Mouse (Mus musculus): Measurements from ENCODE around the gene Mcm5. TPM values are rescaled to one million over a fixed set of nuclear protein-coding genes. Genes with fewer than 3 reads are reported as not detected.

The Mcm5 gene
- total RNA-seq (2014; rRNA removed) (2.8 and 8.3 TPM in 2 replicates), polyA plus RNA-seq (2012; rRNA removed) (2.0 and 2.2 TPM in 2 replicates)

DNA sequence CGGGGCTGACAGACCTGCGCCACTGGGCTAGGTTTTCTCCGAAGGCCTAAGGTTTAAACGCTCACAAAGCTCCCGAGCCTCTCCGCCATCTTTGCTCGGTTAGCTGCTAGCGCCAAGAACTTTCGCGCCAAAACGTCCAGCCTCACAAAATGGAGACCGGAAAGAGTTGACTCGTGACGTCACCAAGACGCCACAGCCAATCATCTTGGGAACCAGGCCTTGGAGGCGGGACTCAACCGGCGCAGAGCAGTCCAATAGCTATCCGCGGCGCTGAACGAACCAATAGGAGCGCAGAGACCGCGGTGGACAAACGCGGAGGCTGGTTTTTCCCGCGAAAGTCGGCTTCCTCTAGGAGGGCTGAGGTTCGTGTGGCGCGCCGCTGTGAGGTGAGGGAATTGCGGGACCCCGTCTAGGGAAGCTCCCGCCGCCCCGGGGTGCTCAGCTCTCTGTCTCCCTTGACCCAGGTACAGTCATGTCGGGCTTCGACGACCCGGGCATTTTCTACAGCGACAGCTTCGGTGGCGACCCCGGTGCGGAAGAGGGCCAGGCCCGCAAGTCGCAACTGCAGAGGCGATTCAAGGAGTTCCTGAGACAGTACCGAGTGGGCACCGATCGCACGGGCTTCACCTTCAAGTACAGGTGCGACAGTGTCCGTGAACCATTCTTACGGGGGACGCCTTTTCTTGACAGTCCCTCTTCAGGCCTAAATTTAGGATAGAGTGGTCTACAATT, at the start of gene Mcm5:
Gene Mcm5 (plus strand): TSS at position 334 of the 732 bp plus-strand sequence.
- H3K27me3 ChIP-seq (ENCODE audit: control insufficient read depth, insufficient read depth, low read length): no peaks in the 10 kb centered on the region
- H3K36me3 ChIP-seq (ENCODE audit: control insufficient read depth, insufficient read depth, low read length): no peaks in the 10 kb centered on the region
- H3K79me2 ChIP-seq (ENCODE audit: control insufficient read depth, insufficient read depth, low read length): no peaks in the 10 kb centered on the region
- H3K9ac ChIP-seq (ENCODE audit: low read depth, low read length): peak within 1 kb of the TSS; percentile 77
- peak within 1 kb of the TSS; percentile 40 for H3K27ac ChIP-seq (replicated peaks; ENCODE audit: insufficient read depth, low read depth, low read length)
- H3K4me3 ChIP-seq (ENCODE audit: insufficient read depth, low read depth, low read length): peak within 1 kb of the TSS; percentile 63
- peaks cover 11% of the 10 kb centered on the region for H3K4me1 ChIP-seq (ENCODE audit: control insufficient read depth, insufficient read depth, low read length)
- peak; percentile 93 for DNase-seq (ENCODE audit: extremely low read depth, low read depth, low spot score)
- TF ChIP-seq POLR2A (IDR thresholded peaks at IDR 0.05; ENCODE audit: extremely low read depth, insufficient read depth, low read length) (no peak), CTCF (IDR thresholded peaks at IDR 0.05; ENCODE audit: low read depth, low read length) (no peak)
- WGBS: under 1% methylated on average over 59 of the region's 59 CpGs

DNA sequence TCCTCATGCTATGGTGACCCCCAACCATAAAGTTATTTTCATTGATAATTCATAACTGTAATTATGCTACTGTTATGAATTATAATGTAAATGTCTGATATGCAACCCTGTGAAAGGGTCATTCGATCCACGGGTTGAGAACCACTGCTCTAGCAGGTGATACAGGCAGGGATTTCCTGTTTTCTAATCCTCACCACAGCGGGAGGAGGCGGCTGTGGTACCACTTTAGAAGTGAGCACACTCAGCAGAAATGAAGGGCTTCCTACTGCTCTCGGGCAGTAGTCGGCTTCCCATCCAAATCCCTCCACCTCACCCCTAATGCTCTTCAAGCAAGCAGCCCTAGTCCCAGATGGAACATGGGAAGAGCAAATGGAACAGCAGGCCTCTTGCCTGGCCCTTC, 49.3 kb upstream of the Mcm5 start:
- H3K27ac ChIP-seq (replicated peaks; ENCODE audit: insufficient read depth, low read depth, low read length): no peak overlapping the region
- H3K27me3 ChIP-seq (ENCODE audit: control insufficient read depth, insufficient read depth, low read length): no peaks in the 10 kb centered on the region
- WGBS: 79% methylated on average over 6 of the region's 6 CpGs
- no peak for DNase-seq (ENCODE audit: extremely low read depth, low read depth, low spot score)
- TF ChIP-seq CTCF (IDR thresholded peaks at IDR 0.05; ENCODE audit: low read depth, low read length) (no peak), POLR2A (IDR thresholded peaks at IDR 0.05; ENCODE audit: extremely low read depth, insufficient read depth, low read length) (no peak)
- H3K79me2 ChIP-seq (ENCODE audit: control insufficient read depth, insufficient read depth, low read length): no peaks in the 10 kb centered on the region
- H3K36me3 ChIP-seq (ENCODE audit: control insufficient read depth, insufficient read depth, low read length): peaks cover 17% of the 10 kb centered on the region
- H3K4me3 ChIP-seq (ENCODE audit: insufficient read depth, low read depth, low read length): no peak overlapping the region
- H3K9ac ChIP-seq (ENCODE audit: low read depth, low read length): no peak overlapping the region
- H3K4me1 ChIP-seq (ENCODE audit: control insufficient read depth, insufficient read depth, low read length): no peaks in the 10 kb centered on the region

DNA sequence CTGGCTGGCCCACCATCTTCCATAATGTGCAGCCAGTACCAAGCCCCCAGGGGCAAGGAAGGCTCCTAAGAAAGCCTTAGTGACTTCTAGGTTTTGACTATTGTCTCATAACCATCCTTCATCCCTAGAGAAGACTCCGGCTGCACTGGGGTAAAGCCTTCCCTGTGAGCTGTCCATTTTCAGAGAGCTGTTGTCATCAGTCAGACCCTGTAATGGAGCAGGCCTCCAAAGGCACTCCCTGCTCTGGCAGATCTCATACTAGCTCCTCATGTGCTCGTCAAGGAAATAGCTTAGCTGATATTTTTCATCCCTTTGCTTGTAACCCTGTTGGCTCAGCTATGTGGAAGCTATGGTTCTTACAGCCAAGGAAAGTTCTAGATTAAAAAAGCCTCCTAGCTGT, 48.6 kb upstream of the Mcm5 start:
- no peak for DNase-seq (ENCODE audit: extremely low read depth, low read depth, low spot score)
- Histone ChIP-seq H3K36me3 (ENCODE audit: control insufficient read depth, insufficient read depth, low read length) (peaks cover 19% of the 10 kb centered on the region), H3K4me3 (ENCODE audit: insufficient read depth, low read depth, low read length) (no peak overlapping the region), H3K79me2 (ENCODE audit: control insufficient read depth, insufficient read depth, low read length) (no peaks in the 10 kb centered on the region), H3K27me3 (ENCODE audit: control insufficient read depth, insufficient read depth, low read length) (no peaks in the 10 kb centered on the region), H3K9ac (ENCODE audit: low read depth, low read length) (no peak overlapping the region), H3K4me1 (ENCODE audit: control insufficient read depth, insufficient read depth, low read length) (no peaks in the 10 kb centered on the region), H3K27ac (replicated peaks; ENCODE audit: insufficient read depth, low read depth, low read length) (no peak overlapping the region)
- 91% methylated on average over 2 of the region's 2 CpGs for WGBS
- TF ChIP-seq POLR2A (IDR thresholded peaks at IDR 0.05; ENCODE audit: extremely low read depth, insufficient read depth, low read length) (no peak), CTCF (IDR thresholded peaks at IDR 0.05; ENCODE audit: low read depth, low read length) (no peak)

DNA sequence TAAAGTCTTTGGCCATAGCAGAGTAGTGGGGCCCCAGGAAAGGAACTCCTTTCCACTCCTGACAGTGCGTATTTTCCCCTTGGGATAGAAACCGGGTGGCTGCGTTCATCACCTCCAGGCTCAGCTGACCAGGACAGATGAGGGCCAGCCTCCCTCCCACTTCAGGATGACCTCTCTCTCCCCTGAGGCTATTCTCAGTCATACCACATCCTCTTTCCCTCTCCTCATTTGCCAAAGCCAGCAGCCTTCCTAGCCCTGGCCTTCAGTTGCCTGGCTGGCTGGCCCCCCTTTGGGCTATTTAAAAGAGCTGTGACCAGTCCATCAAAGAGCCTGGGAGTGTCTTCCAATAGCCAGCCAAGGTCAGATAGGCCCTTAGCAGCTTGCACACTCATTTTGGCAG, 46.1 kb upstream of the Mcm5 start:
- Histone ChIP-seq H3K4me1 (ENCODE audit: control insufficient read depth, insufficient read depth, low read length) (no peaks in the 10 kb centered on the region), H3K36me3 (ENCODE audit: control insufficient read depth, insufficient read depth, low read length) (peaks cover 13% of the 10 kb centered on the region), H3K79me2 (ENCODE audit: control insufficient read depth, insufficient read depth, low read length) (no peaks in the 10 kb centered on the region), H3K4me3 (ENCODE audit: insufficient read depth, low read depth, low read length) (no peak overlapping the region), H3K9ac (ENCODE audit: low read depth, low read length) (no peak overlapping the region), H3K27ac (replicated peaks; ENCODE audit: insufficient read depth, low read depth, low read length) (no peak overlapping the region), H3K27me3 (ENCODE audit: control insufficient read depth, insufficient read depth, low read length) (no peaks in the 10 kb centered on the region)
- TF ChIP-seq CTCF (IDR thresholded peaks at IDR 0.05; ENCODE audit: low read depth, low read length) (no peak), POLR2A (IDR thresholded peaks at IDR 0.05; ENCODE audit: extremely low read depth, insufficient read depth, low read length) (no peak)
- no peak for DNase-seq (ENCODE audit: extremely low read depth, low read depth, low spot score)
- 77% methylated on average over 3 of the region's 3 CpGs for WGBS

DNA sequence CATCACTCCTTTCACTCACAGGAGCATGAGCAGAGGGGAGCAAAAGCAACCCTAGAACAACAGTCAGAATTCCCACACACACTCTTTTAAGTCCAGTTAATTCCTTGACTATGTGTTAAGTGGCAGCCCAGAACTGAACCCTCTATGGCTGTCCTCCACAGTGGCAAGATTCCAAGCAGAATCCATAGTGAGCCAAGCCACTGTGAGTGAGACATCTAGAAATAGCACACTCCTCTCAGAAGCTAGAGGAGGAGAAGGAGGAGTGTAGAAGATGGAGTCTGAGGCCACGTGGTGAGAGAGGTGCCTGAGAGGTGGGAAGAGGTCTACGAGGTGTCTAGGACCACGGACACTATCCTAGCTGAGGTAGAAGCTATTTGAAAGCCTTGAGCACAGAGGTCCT, 44.6 kb upstream of the Mcm5 start:
- no peak for DNase-seq (ENCODE audit: extremely low read depth, low read depth, low spot score)
- TF ChIP-seq POLR2A (IDR thresholded peaks at IDR 0.05; ENCODE audit: extremely low read depth, insufficient read depth, low read length): no peak
- no peak for TF ChIP-seq CTCF (IDR thresholded peaks at IDR 0.05; ENCODE audit: low read depth, low read length)
- Histone ChIP-seq H3K27ac (replicated peaks; ENCODE audit: insufficient read depth, low read depth, low read length) (no peak overlapping the region), H3K36me3 (ENCODE audit: control insufficient read depth, insufficient read depth, low read length) (peaks cover 7% of the 10 kb centered on the region; the same call in 1 of the 2 replicates), H3K4me1 (ENCODE audit: control insufficient read depth, insufficient read depth, low read length) (no peaks in the 10 kb centered on the region), H3K27me3 (ENCODE audit: control insufficient read depth, insufficient read depth, low read length) (no peaks in the 10 kb centered on the region), H3K4me3 (ENCODE audit: insufficient read depth, low read depth, low read length) (no peak overlapping the region), H3K79me2 (ENCODE audit: control insufficient read depth, insufficient read depth, low read length) (no peaks in the 10 kb centered on the region), H3K9ac (ENCODE audit: low read depth, low read length) (no peak overlapping the region)
- WGBS: 92% methylated on average over 3 of the region's 3 CpGs

DNA sequence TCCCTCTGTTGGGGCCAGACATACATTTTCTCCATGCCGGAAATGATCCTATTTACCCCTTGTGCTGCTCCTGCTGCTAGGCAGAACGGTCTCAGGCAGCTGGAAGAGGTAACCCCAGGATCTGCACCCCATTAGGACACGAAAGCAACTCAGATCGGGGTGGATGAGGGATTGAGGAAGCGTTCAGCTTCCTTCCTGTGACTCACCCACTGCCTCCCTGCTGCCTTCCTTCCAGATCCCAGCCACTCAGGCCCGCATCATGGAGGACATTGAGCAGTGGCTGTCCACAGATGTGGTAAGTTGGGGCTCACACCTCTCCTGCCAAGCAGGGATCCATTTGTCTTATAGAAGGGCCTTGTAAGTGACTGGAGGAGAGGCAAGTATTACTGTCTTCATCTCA, 42.1 kb upstream of the Mcm5 start:
- Histone ChIP-seq H3K79me2 (ENCODE audit: control insufficient read depth, insufficient read depth, low read length) (no peaks in the 10 kb centered on the region), H3K4me1 (ENCODE audit: control insufficient read depth, insufficient read depth, low read length) (peaks cover 1% of the 10 kb centered on the region; the same call in 1 of the 2 replicates), H3K36me3 (ENCODE audit: control insufficient read depth, insufficient read depth, low read length) (peaks cover 7% of the 10 kb centered on the region; the same call in 1 of the 2 replicates), H3K4me3 (ENCODE audit: insufficient read depth, low read depth, low read length) (no peak overlapping the region), H3K9ac (ENCODE audit: low read depth, low read length) (no peak overlapping the region), H3K27me3 (ENCODE audit: control insufficient read depth, insufficient read depth, low read length) (no peaks in the 10 kb centered on the region), H3K27ac (replicated peaks; ENCODE audit: insufficient read depth, low read depth, low read length) (no peak overlapping the region)
- 82% methylated on average over 6 of the region's 6 CpGs for WGBS
- no peak for DNase-seq (ENCODE audit: extremely low read depth, low read depth, low spot score)
- no peak for TF ChIP-seq POLR2A (IDR thresholded peaks at IDR 0.05; ENCODE audit: extremely low read depth, insufficient read depth, low read length)
- no peak for TF ChIP-seq CTCF (IDR thresholded peaks at IDR 0.05; ENCODE audit: low read depth, low read length)

Data from liver, adult 2 months (tissue).